Mouse (Mus musculus) stomach, postnatal 0 days (tissue): ENCODE data around the gene Ankrd23.

ENCODE experiments used
- CTCF ChIP-seq: IDR thresholded peaks from 2 replicates; pipeline ENCODE4 v1.5.1; 2016; ENCODE audit warnings: antibody characterized with exemption, low read depth, mild to moderate bottlenecking, moderate library complexity
- EP300 ChIP-seq: optimal IDR thresholded peaks from 2 replicates; pipeline ENCODE3; 2016; ENCODE audit warnings: antibody characterized with exemption

GRCm38 (mm10) chr1:36513718-36514117, 23.0 kb downstream of the Ankrd23 start:
- peak; percentile 69 for TF ChIP-seq CTCF
- no peak for TF ChIP-seq EP300
